ENCODE assay signal across 30 mouse cellular contexts in genomic region chr1:135200400-135200799, GRCm38 (mm10). TPM values are rescaled to one million over a fixed set of nuclear protein-coding genes. Genes with fewer than 3 reads are reported as not detected.
DNase-seq lines count a peak whose midpoint lies in the region; ATAC-seq and TF ChIP-seq lines count a peak whose summit lies in the region.
"Had no signal": no experiment of that assay in that cellular context is flagged by ENCODE, and none has a peak within 500 bp of the region (broad histone marks: within the 10 kb centered on the region; RNA-seq: fewer than 3 reads in every experiment).

No protein-coding gene starts in this region.

- H3K27ac ChIP-seq in intestine, embryonic 14.5 days (ENCODE audit: low read depth), result peak overlapping the region; percentile 84; the same call in 1 of the 2 replicates
- no peak overlapping the region for H3K27ac ChIP-seq in intestine, embryonic 15.5 days
- H3K27ac ChIP-seq in kidney, adult 2 months (ENCODE audit: insufficient read depth, low read depth, low read length), result no peak overlapping the region
- no peak overlapping the region for H3K27ac ChIP-seq in kidney, embryonic 15.5 days
- H3K27ac ChIP-seq in stomach, embryonic 16.5 days (ENCODE audit: low read length), result 0 out of 2 replicates have a peak overlapping the region, but pooled peaks have one; percentile 96
- H3K27ac ChIP-seq in hindbrain, embryonic 12.5 days, result no peak overlapping the region
- H3K27ac ChIP-seq: forebrain, embryonic 13.5 days; heart, adult 2 months; heart, embryonic 13.5 days; hindbrain, embryonic 13.5 days had no signal

- no peak for TF ChIP-seq POLR2A in kidney, adult 2 months (IDR thresholded peaks at IDR 0.05; ENCODE audit: low read depth, low read length)

- ATAC-seq in intestine, embryonic 14.5 days (replicated peaks; ENCODE audit: low FRiP score, low TSS enrichment, low read depth), result no peak
- no peak for ATAC-seq in intestine, embryonic 15.5 days
- ATAC-seq in kidney, embryonic 15.5 days (replicated peaks; ENCODE audit: low FRiP score), result no peak
- ATAC-seq in stomach, embryonic 16.5 days (ENCODE audit: insufficient read depth, low FRiP score), result no peak
- no peak for ATAC-seq in hindbrain, embryonic 12.5 days (ENCODE audit: low FRiP score)
- ATAC-seq: forebrain, embryonic 13.5 days; forebrain, embryonic 16.5 days; hindbrain, embryonic 16.5 days; Patski had no signal

- 64% methylated on average over 4 of the region's 4 CpGs for WGBS in intestine, embryonic 14.5 days
- WGBS in intestine, embryonic 15.5 days, result 68% methylated on average over 4 of the region's 4 CpGs
- 49% methylated on average over 4 of the region's 4 CpGs for WGBS in kidney, adult 2 months
- WGBS in kidney, embryonic 15.5 days, result 50% methylated on average over 4 of the region's 4 CpGs
- WGBS in stomach, embryonic 16.5 days, result 77% methylated on average over 4 of the region's 4 CpGs
- WGBS in hindbrain, embryonic 12.5 days, result 73% methylated on average over 4 of the region's 4 CpGs

- H3K27me3 ChIP-seq in intestine, embryonic 14.5 days (replicated peaks; ENCODE audit: control insufficient read depth, insufficient read depth, low read length), result no peaks in the 10 kb centered on the region
- no peaks in the 10 kb centered on the region for H3K27me3 ChIP-seq in intestine, embryonic 15.5 days (replicated peaks)
- no peaks in the 10 kb centered on the region for H3K27me3 ChIP-seq in kidney, adult 2 months (replicated peaks; ENCODE audit: control insufficient read depth, insufficient read depth, low read length)
- no peaks in the 10 kb centered on the region for H3K27me3 ChIP-seq in kidney, embryonic 15.5 days
- no peaks in the 10 kb centered on the region for H3K27me3 ChIP-seq in stomach, embryonic 16.5 days (ENCODE audit: control insufficient read depth, insufficient read depth, low read length)
- H3K27me3 ChIP-seq in hindbrain, embryonic 12.5 days, result no peaks in the 10 kb centered on the region
- H3K27me3 ChIP-seq: embryonic facial prominence, embryonic 13.5 days; forebrain, embryonic 13.5 days; hindbrain, embryonic 13.5 days; Patski had no signal

- no peak overlapping the region for H3K9ac ChIP-seq in intestine, embryonic 14.5 days (ENCODE audit: low read length)
- H3K9ac ChIP-seq in intestine, embryonic 15.5 days, result no peak overlapping the region
- H3K9ac ChIP-seq in kidney, embryonic 15.5 days, result no peak overlapping the region
- no peak overlapping the region for H3K9ac ChIP-seq in stomach, embryonic 16.5 days (ENCODE audit: low read length)
- H3K9ac ChIP-seq in hindbrain, embryonic 12.5 days, result no peak overlapping the region
- H3K9ac ChIP-seq: embryonic facial prominence, embryonic 13.5 days; forebrain, embryonic 13.5 days; heart, embryonic 13.5 days; hindbrain, embryonic 13.5 days had no signal

- H3K36me3 ChIP-seq in intestine, embryonic 14.5 days (ENCODE audit: control insufficient read depth, insufficient read depth, low read length), result no peaks in the 10 kb centered on the region
- H3K36me3 ChIP-seq in intestine, embryonic 15.5 days, result no peaks in the 10 kb centered on the region
- H3K36me3 ChIP-seq in kidney, adult 2 months (ENCODE audit: control insufficient read depth, insufficient read depth, low read length), result no peaks in the 10 kb centered on the region
- no peaks in the 10 kb centered on the region for H3K36me3 ChIP-seq in kidney, embryonic 15.5 days
- no peaks in the 10 kb centered on the region for H3K36me3 ChIP-seq in stomach, embryonic 16.5 days (ENCODE audit: control insufficient read depth, insufficient read depth, low read length)
- H3K36me3 ChIP-seq in hindbrain, embryonic 12.5 days, result no peaks in the 10 kb centered on the region
- H3K36me3 ChIP-seq: embryonic facial prominence, embryonic 10.5 days; embryonic facial prominence, embryonic 13.5 days; G1E; heart, embryonic 10.5 days; heart, embryonic 13.5 days; hindbrain, embryonic 13.5 days had no signal

- no peak for DNase-seq in intestine, embryonic 14.5 days (ENCODE audit: low spot score)
- DNase-seq in kidney, adult 2 months, result peak; percentile 55
- peak; percentile 77 for DNase-seq in ES-CJ7 (ENCODE audit: low read depth, low spot score)
- DNase-seq: adrenal gland, adult 8-10 months; adrenal gland, postnatal 25 days; cerebellum, adult 11-12 months; cerebellum, adult 8-10 months; cerebellum, postnatal 10 days; cerebellum, postnatal 36 days; embryo, embryonic 11 days; gastrocnemius, postnatal 10 days; gastrocnemius, postnatal 36 days; heart, adult 2 months; heart, postnatal 14 days had no signal

- no peak overlapping the region for H3K4me2 ChIP-seq in intestine, embryonic 14.5 days (ENCODE audit: low read length)
- no peak overlapping the region for H3K4me2 ChIP-seq in intestine, embryonic 15.5 days (replicated peaks)
- no peak overlapping the region for H3K4me2 ChIP-seq in kidney, embryonic 15.5 days
- no peak overlapping the region for H3K4me2 ChIP-seq in stomach, embryonic 16.5 days (ENCODE audit: low read depth, low read length)
- no peak overlapping the region for H3K4me2 ChIP-seq in hindbrain, embryonic 12.5 days (replicated peaks)
- H3K4me2 ChIP-seq: forebrain, embryonic 13.5 days; hindbrain, embryonic 13.5 days had no signal

- no peak for TF ChIP-seq CTCF in kidney, adult 2 months (conservative IDR thresholded peaks at IDR 0.05; ENCODE audit: insufficient read depth, insufficient read length, low read depth, low read length)

- H3K4me1 ChIP-seq in intestine, embryonic 14.5 days (replicated peaks; ENCODE audit: control insufficient read depth, insufficient read depth, low read length), result peaks cover 5% of the 10 kb centered on the region; the same call in 1 of the 2 replicates
- H3K4me1 ChIP-seq in intestine, embryonic 15.5 days (replicated peaks), result peaks cover 16% of the 10 kb centered on the region; the same call in 1 of the 2 replicates
- H3K4me1 ChIP-seq in kidney, adult 2 months (ENCODE audit: control insufficient read depth, insufficient read depth, low read length), result no peaks in the 10 kb centered on the region
- H3K4me1 ChIP-seq in kidney, embryonic 15.5 days, result peaks cover 34% of the 10 kb centered on the region
- H3K4me1 ChIP-seq in stomach, embryonic 16.5 days (ENCODE audit: control insufficient read depth, insufficient read depth, low read length), result peaks cover 15% of the 10 kb centered on the region
- peaks cover 21% of the 10 kb centered on the region for H3K4me1 ChIP-seq in hindbrain, embryonic 12.5 days

- no peak overlapping the region for H3K4me3 ChIP-seq in intestine, embryonic 14.5 days (ENCODE audit: low read depth, low read length)
- no peak overlapping the region for H3K4me3 ChIP-seq in intestine, embryonic 15.5 days (replicated peaks)
- H3K4me3 ChIP-seq in kidney, adult 2 months (ENCODE audit: insufficient read depth, low read depth, low read length), result no peak overlapping the region
- H3K4me3 ChIP-seq in kidney, embryonic 15.5 days (replicated peaks), result no peak overlapping the region
- H3K4me3 ChIP-seq in stomach, embryonic 16.5 days (replicated peaks; ENCODE audit: low read length), result no peak overlapping the region
- H3K4me3 ChIP-seq in hindbrain, embryonic 12.5 days, result no peak overlapping the region
- H3K4me3 ChIP-seq: embryonic facial prominence, embryonic 10.5 days; embryonic facial prominence, embryonic 13.5 days; erythroblast, embryonic 14.5 days; forebrain, embryonic 13.5 days; heart, adult 2 months; heart, embryonic 10.5 days; heart, embryonic 13.5 days; hindbrain, embryonic 13.5 days had no signal

- H3K9me3 ChIP-seq in intestine, embryonic 14.5 days (ENCODE audit: control insufficient read depth, low read length), result no peaks in the 10 kb centered on the region
- no peaks in the 10 kb centered on the region for H3K9me3 ChIP-seq in intestine, embryonic 15.5 days
- H3K9me3 ChIP-seq in kidney, embryonic 15.5 days (replicated peaks), result no peaks in the 10 kb centered on the region
- no peaks in the 10 kb centered on the region for H3K9me3 ChIP-seq in stomach, embryonic 16.5 days (replicated peaks; ENCODE audit: control insufficient read depth, low read length)
- no peaks in the 10 kb centered on the region for H3K9me3 ChIP-seq in hindbrain, embryonic 12.5 days (replicated peaks)
- H3K9me3 ChIP-seq: embryonic facial prominence, embryonic 10.5 days; embryonic facial prominence, embryonic 13.5 days; forebrain, embryonic 13.5 days; G1E; heart, embryonic 10.5 days; heart, embryonic 13.5 days; hindbrain, embryonic 13.5 days had no signal

RNA-seq across cellular contexts. Expression of gene Gpr37l1, which starts 32.9 kb away (rescaled TPM):
- polyA plus RNA-seq in intestine, embryonic 14.5 days (2014; fragmentation: Nextera tagmentation; extraction: Ambion mirVana), result 0.35 and 0.50 TPM in 2 replicates
- 0.47 and 0.73 TPM in 2 replicates for polyA plus RNA-seq in intestine, embryonic 15.5 days (2015; fragmentation: Nextera tagmentation; extraction: Ambion mirVana)
- polyA plus RNA-seq in kidney, adult 2 months (2012; rRNA removed), result 0.75 and 0.98 TPM in 2 replicates
- polyA plus RNA-seq in kidney, embryonic 15.5 days (2015; fragmentation: Nextera tagmentation; extraction: Ambion mirVana), result 0.09 TPM in 1 of 2 replicates, not detected in the other
- polyA plus RNA-seq in stomach, embryonic 16.5 days (2015; fragmentation: Nextera tagmentation; extraction: Ambion mirVana), result 0.90 and 1.3 TPM in 2 replicates
- 0.10 and 0.12 TPM in 2 replicates for polyA plus RNA-seq in hindbrain, embryonic 12.5 days (2016; fragmentation: Nextera tagmentation; extraction: Ambion mirVana)
- polyA plus RNA-seq: embryonic facial prominence, embryonic 10.5 days; embryonic facial prominence, embryonic 13.5 days; erythroblast, embryonic 14.5 days; forebrain, embryonic 13.5 days; G1E; heart, embryonic 10.5 days; heart, embryonic 13.5 days; heart, embryonic 16.5 days had no signal

RNA-seq across cellular contexts. Expression of gene Arl8a, which starts 53.8 kb away (rescaled TPM):
- 54.2 and 55.1 TPM in 2 replicates for polyA plus RNA-seq in intestine, embryonic 14.5 days (2014; fragmentation: Nextera tagmentation; extraction: Ambion mirVana)
- polyA plus RNA-seq in intestine, embryonic 15.5 days (2015; fragmentation: Nextera tagmentation; extraction: Ambion mirVana), result 60.6 TPM in 2 replicates
- 95.2 and 107 TPM in 2 replicates for polyA plus RNA-seq in kidney, adult 2 months (2012; rRNA removed)
- 45.3 and 52.3 TPM in 2 replicates for polyA plus RNA-seq in kidney, embryonic 15.5 days (2015; fragmentation: Nextera tagmentation; extraction: Ambion mirVana)
- polyA plus RNA-seq in stomach, embryonic 16.5 days (2015; fragmentation: Nextera tagmentation; extraction: Ambion mirVana), result 35.3 and 37.6 TPM in 2 replicates
- 171 and 183 TPM in 2 replicates for polyA plus RNA-seq in hindbrain, embryonic 12.5 days (2016; fragmentation: Nextera tagmentation; extraction: Ambion mirVana)

RNA-seq across cellular contexts. Expression of gene Elf3, which starts 58.0 kb away (rescaled TPM):
- polyA plus RNA-seq in intestine, embryonic 14.5 days (2014; fragmentation: Nextera tagmentation; extraction: Ambion mirVana), result 160 and 169 TPM in 2 replicates
- polyA plus RNA-seq in intestine, embryonic 15.5 days (2015; fragmentation: Nextera tagmentation; extraction: Ambion mirVana), result 209 and 213 TPM in 2 replicates
- polyA plus RNA-seq in kidney, adult 2 months (2012; rRNA removed), result 23.1 and 25.0 TPM in 2 replicates
- polyA plus RNA-seq in kidney, embryonic 15.5 days (2015; fragmentation: Nextera tagmentation; extraction: Ambion mirVana), result 25.8 and 30.7 TPM in 2 replicates
- 161 and 211 TPM in 2 replicates for polyA plus RNA-seq in stomach, embryonic 16.5 days (2015; fragmentation: Nextera tagmentation; extraction: Ambion mirVana)
- polyA plus RNA-seq in hindbrain, embryonic 12.5 days (2016; fragmentation: Nextera tagmentation; extraction: Ambion mirVana), result 1.3 and 1.6 TPM in 2 replicates
- polyA plus RNA-seq: erythroblast, embryonic 14.5 days; G1E had no signal

Comparison
In these comparisons a context has a peak if more than half of its experiments do, and no peak if none do; other contexts are left out.
1. H3K27ac ChIP-seq: peak in intestine, embryonic 14.5 days (single experiment) and stomach, embryonic 16.5 days (single experiment); none in intestine, embryonic 15.5 days (single experiment), kidney, adult 2 months (single experiment), kidney, embryonic 15.5 days (single experiment) and hindbrain, embryonic 12.5 days (single experiment).